29 mouse cellular contexts compared by ENCODE assay signal in genomic region chr16:55526230-55526842, GRCm38 (mm10).
DNase-seq lines count a peak whose midpoint lies in the region; ATAC-seq and TF ChIP-seq lines count a peak whose summit lies in the region.
"Had no signal": no experiment of that assay in that cellular context is flagged by ENCODE, and none has a peak within 500 bp of the region (broad histone marks: within the 10 kb centered on the region; RNA-seq: fewer than 3 reads in every experiment).

No protein-coding gene starts in this region.

- in situ Hi-C loops in CH12.LX (cut with MboI; ENCODE audit: low pct_ligation_motif_present, low pct_unique_long_range_greater_than_20kb, low sequenced_read_pairs): no loop called here

- no peak for TF ChIP-seq CTCF in lung, embryonic 14.5 days (IDR thresholded peaks at IDR 0.05; ENCODE audit: low read depth)
- TF ChIP-seq CTCF in CH12.LX (conservative IDR thresholded peaks at IDR 0.05 in 1 of 2, IDR thresholded peaks at IDR 0.05 in 1 of 2; ENCODE audit: low read depth in 2 of 2, low read length in 2 of 2): no peak
- TF ChIP-seq CTCF in kidney, adult 2 months (conservative IDR thresholded peaks at IDR 0.05; ENCODE audit: insufficient read depth, insufficient read length, low read depth, low read length): no peak

- no peak overlapping the region for H3K4me2 ChIP-seq in lung, embryonic 14.5 days
- H3K4me2 ChIP-seq in CH12.LX (ENCODE audit: insufficient read depth, low read depth, poor library complexity, severe bottlenecking): 0 out of 2 replicates have a peak overlapping the region, but pooled peaks have one; percentile 8
- H3K4me2 ChIP-seq: embryonic facial prominence, embryonic 15.5 days; forebrain, embryonic 13.5 days; heart, embryonic 15.5 days; limb, embryonic 12.5 days; liver, embryonic 15.5 days; midbrain, embryonic 13.5 days had no signal

- no peak for TF ChIP-seq POLR2A in CH12.LX (IDR thresholded peaks at IDR 0.05; ENCODE audit: low read depth, low read length)
- no peak for TF ChIP-seq POLR2A in kidney, adult 2 months (IDR thresholded peaks at IDR 0.05; ENCODE audit: low read depth, low read length)

- H3K9me3 ChIP-seq in lung, embryonic 14.5 days (ENCODE audit: low read depth, low read length): no peaks in the 10 kb centered on the region
- H3K9me3 ChIP-seq in CH12.LX (replicated peaks; ENCODE audit: low read length): no peaks in the 10 kb centered on the region
- H3K9me3 ChIP-seq: embryonic facial prominence, embryonic 10.5 days; embryonic facial prominence, embryonic 15.5 days; forebrain, embryonic 13.5 days; G1E; heart, embryonic 10.5 days; heart, embryonic 15.5 days; limb, embryonic 12.5 days; liver, embryonic 15.5 days; midbrain, embryonic 13.5 days had no signal

- H3K36me3 ChIP-seq in lung, embryonic 14.5 days (ENCODE audit: insufficient read depth): no peaks in the 10 kb centered on the region
- H3K36me3 ChIP-seq in CH12.LX (replicated peaks in 1 of 2; ENCODE audit: control insufficient read depth in 1 of 2, insufficient read depth in 1 of 2, low read length in 1 of 2): no peaks in the 10 kb centered on the region
- H3K36me3 ChIP-seq in kidney, adult 2 months (ENCODE audit: control insufficient read depth, insufficient read depth, low read length): no peaks in the 10 kb centered on the region
- H3K36me3 ChIP-seq: embryonic facial prominence, embryonic 10.5 days; embryonic facial prominence, embryonic 15.5 days; G1E; heart, embryonic 10.5 days; heart, embryonic 15.5 days; limb, embryonic 12.5 days; liver, embryonic 15.5 days; midbrain, embryonic 13.5 days had no signal

- H3K79me2 ChIP-seq in CH12.LX (replicated peaks; ENCODE audit: control insufficient read depth, extremely low read depth, insufficient read depth, poor library complexity, severe bottlenecking): no peaks in the 10 kb centered on the region

- no peak overlapping the region for H3K4me3 ChIP-seq in lung, embryonic 14.5 days (ENCODE audit: low read depth, low read length)
- no peak overlapping the region for H3K4me3 ChIP-seq in CH12.LX (replicated peaks in 1 of 3; ENCODE audit: low read depth in 2 of 3, low read length in 2 of 3, poor library complexity in 1 of 3)
- H3K4me3 ChIP-seq in kidney, adult 2 months (ENCODE audit: insufficient read depth, low read depth, low read length): no peak overlapping the region
- H3K4me3 ChIP-seq: embryonic facial prominence, embryonic 10.5 days; embryonic facial prominence, embryonic 15.5 days; forebrain, embryonic 13.5 days; heart, embryonic 10.5 days; heart, embryonic 15.5 days; left cerebral cortex, adult 2 months; limb, embryonic 12.5 days; liver, embryonic 15.5 days; midbrain, embryonic 13.5 days had no signal

- 0 out of 2 replicates have a peak, but pooled peaks cover 3% of the 10 kb centered on the region for H3K4me1 ChIP-seq in lung, embryonic 14.5 days (ENCODE audit: insufficient read depth)
- peaks cover 3 to 7% of the 10 kb centered on the region in 2 experiments; a peak in 3 of 4 replicates for H3K4me1 ChIP-seq in CH12.LX (ENCODE audit: control insufficient read depth in 1 of 2, insufficient read depth in 2 of 2)
- peaks cover 9% of the 10 kb centered on the region; the same call in 1 of the 2 replicates for H3K4me1 ChIP-seq in kidney, adult 2 months (ENCODE audit: control insufficient read depth, insufficient read depth, low read length)
- H3K4me1 ChIP-seq: embryonic facial prominence, embryonic 10.5 days; embryonic facial prominence, embryonic 15.5 days; forebrain, embryonic 13.5 days; heart, embryonic 10.5 days; heart, embryonic 15.5 days; limb, embryonic 12.5 days; liver, embryonic 15.5 days; midbrain, embryonic 13.5 days had no signal

- H3K9ac ChIP-seq in lung, embryonic 14.5 days: no peak overlapping the region
- H3K9ac ChIP-seq in CH12.LX (ENCODE audit: insufficient read depth, low read depth): no peak overlapping the region
- H3K9ac ChIP-seq: embryonic facial prominence, embryonic 15.5 days; forebrain, embryonic 13.5 days; heart, embryonic 15.5 days; limb, embryonic 12.5 days; liver, embryonic 15.5 days; midbrain, embryonic 13.5 days had no signal

- no peak; the same call in none of the 2 replicates for TF ChIP-seq RAD21 in CH12.LX (IDR thresholded peaks at IDR 0.05; ENCODE audit: low read depth, low read length)

- no peak overlapping the region for H3K27ac ChIP-seq in lung, embryonic 14.5 days (ENCODE audit: low read depth)
- no peak overlapping the region for H3K27ac ChIP-seq in CH12.LX (ENCODE audit: insufficient read depth, low read depth)
- H3K27ac ChIP-seq in kidney, adult 2 months (ENCODE audit: insufficient read depth, low read depth, low read length): no peak overlapping the region
- H3K27ac ChIP-seq: embryonic facial prominence, embryonic 10.5 days; embryonic facial prominence, embryonic 15.5 days; forebrain, embryonic 13.5 days; heart, embryonic 10.5 days; heart, embryonic 15.5 days; left cerebral cortex, adult 2 months; limb, embryonic 12.5 days; liver, embryonic 15.5 days; macrophage; midbrain, embryonic 13.5 days had no signal

- H3K27me3 ChIP-seq in lung, embryonic 14.5 days (ENCODE audit: insufficient read depth, low read length): no peaks in the 10 kb centered on the region
- no peaks in the 10 kb centered on the region for H3K27me3 ChIP-seq in CH12.LX (replicated peaks)
- no peaks in the 10 kb centered on the region for H3K27me3 ChIP-seq in kidney, adult 2 months (replicated peaks; ENCODE audit: control insufficient read depth, insufficient read depth, low read length)
- H3K27me3 ChIP-seq: embryonic facial prominence, embryonic 15.5 days; forebrain, embryonic 13.5 days; heart, embryonic 15.5 days; limb, embryonic 12.5 days; liver, embryonic 15.5 days; midbrain, embryonic 13.5 days; Patski had no signal

- TF ChIP-seq EP300 in CH12.LX (IDR thresholded peaks at IDR 0.05; ENCODE audit: low read length): peak; percentile 30; the same call in 1 of the 2 replicates

- dilution Hi-C loops in CH12.LX (cut with MboI; ENCODE audit: extremely low pct_ligation_motif_present, extremely low pct_unique_long_range_greater_than_20kb, low sequenced_read_pairs): no loop called here

- DNase-seq in lung, embryonic 14.5 days: peak; percentile 19
- DNase-seq in lung, adult 18-20 months: no peak
- DNase-seq in 3T3-L1 (ENCODE audit: low read depth, low spot score) (peak; percentile 36), CH12.LX (ENCODE audit: extremely low read depth) (peak; percentile 31)
- DNase-seq in kidney, adult 2 months: no peak
- no peak for DNase-seq in c-Kit-positive CD71-positive TER-119-positive erythroid progenitor cells, embryonic 14.5 days (ENCODE audit: low spot score)
- DNase-seq in kidney, adult 8-10 months: no peak
- DNase-seq: adrenal gland, postnatal 25 days; cerebellum, adult 2 months; cerebellum, postnatal 14 days; gastrocnemius, postnatal 10 days; kidney, postnatal 25 days; right cerebral cortex, adult 18-20 months; spleen, adult 18-20 months had no signal

- ATAC-seq in lung, embryonic 14.5 days (ENCODE audit: insufficient read depth): no peak
- ATAC-seq in inflammation-experienced regulatory T-cells, adult 6 months: peak; percentile 66
- ATAC-seq: forebrain, embryonic 13.5 days; hindbrain, embryonic 16.5 days; intestine, embryonic 16.5 days; midbrain, embryonic 13.5 days; Patski had no signal

- WGBS in lung, embryonic 14.5 days: 58% methylated on average over 5 of the region's 5 CpGs
- WGBS in kidney, adult 2 months: 80% methylated on average over 5 of the region's 5 CpGs

TF ChIP-seq in CH12.LX, 34 proteins besides CTCF, POLR2A, EP300 and RAD21:
- TF ChIP-seq TBP (conservative IDR thresholded peaks at IDR 0.05; ENCODE audit: low read depth, low read length) (no peak), BHLHE40 (IDR thresholded peaks at IDR 0.05; ENCODE audit: low read depth, low read length) (peak; percentile 37; the same call in 1 of the 2 replicates), IRF4 (IDR thresholded peaks at IDR 0.05; ENCODE audit: low read depth, low read length) (peak; percentile 63; the same call in 1 of the 2 replicates), KAT2A (IDR thresholded peaks at IDR 0.05; ENCODE audit: insufficient replicate concordance, low read length) (0 out of 2 replicates have a peak, but pooled peaks have one; percentile 22), SIN3A (IDR thresholded peaks at IDR 0.05; ENCODE audit: low read length) (0 out of 2 replicates have a peak, but pooled peaks have one; percentile 3), USF2 (conservative IDR thresholded peaks at IDR 0.05; ENCODE audit: low read depth, low read length) (no peak), POLR2AphosphoS2 (IDR thresholded peaks at IDR 0.05; ENCODE audit: low read depth, low read length) (no peak), ELF1 (IDR thresholded peaks at IDR 0.05; ENCODE audit: low read depth, low read length) (no peak), CHD1 (IDR thresholded peaks at IDR 0.05; ENCODE audit: low read depth, low read length) (peak; percentile 73; the same call in 1 of the 2 replicates), ETS1 (conservative IDR thresholded peaks at IDR 0.05; ENCODE audit: low read depth, low read length) (peak; percentile 20; the same call in 1 of the 2 replicates), TCF12 (IDR thresholded peaks at IDR 0.05; ENCODE audit: low read depth, low read length) (peak; percentile 24; the same call in 1 of the 2 replicates), JUND (conservative IDR thresholded peaks at IDR 0.05; ENCODE audit: low read depth, low read length) (no peak), MEF2A (IDR thresholded peaks at IDR 0.05; ENCODE audit: borderline replicate concordance, low read depth, low read length) (peak; percentile 43; the same call in 1 of the 2 replicates), HCFC1 (IDR thresholded peaks at IDR 0.05; ENCODE audit: low read depth, low read length) (peak; percentile 33; the same call in 1 of the 2 replicates), JUN (IDR thresholded peaks at IDR 0.05; ENCODE audit: insufficient read depth, low read depth, low read length) (no peak; the same call in 1 of the 2 replicates), NRF1 (IDR thresholded peaks at IDR 0.05; ENCODE audit: low read depth, low read length) (no peak), CHD2 (IDR thresholded peaks at IDR 0.05; ENCODE audit: low read length) (peak; percentile 82)

Comparison
In these comparisons a context has a peak if more than half of its experiments do, and no peak if none do; other contexts are left out.
1. DNase-seq: peak in lung, embryonic 14.5 days (single experiment), 3T3-L1 (single experiment) and CH12.LX (single experiment); none in lung, adult 18-20 months (0 of 2), kidney, adult 2 months (single experiment), c-Kit-positive CD71-positive TER-119-positive erythroid progenitor cells, embryonic 14.5 days (single experiment) and kidney, adult 8-10 months (0 of 2).